Mouse (Mus musculus) heart, embryonic 13.5 days (tissue): Measurements from ENCODE around the gene Llph. TPM values are rescaled to one million over a fixed set of nuclear protein-coding genes. Genes with fewer than 3 reads are reported as not detected.

ENCODE experiments used
- ATAC-seq: fragments of 200-750 bp; cut with Nextera tagmentation; 2 replicates; pipeline ENCODE4 v1.8.0; 2017; ENCODE audit warnings: moderate TSS enrichment; ENCODE audit not compliant: insufficient number of reproducible peaks, low FRiP score, low TSS enrichment; ENCODE audit errors: extremely low read depth
- H3K27ac ChIP-seq: fragments of 300-500 bp; sonication (generic); replicated peaks from 2 replicates; pipeline ENCODE4 v1.5.1; 2015; ENCODE audit warnings: moderate library complexity, mild to moderate bottlenecking, inconsistent platforms
- H3K27me3 ChIP-seq: fragments of 300-500 bp; sonication (generic); replicated peaks from 2 replicates; pipeline ENCODE4 v1.6.1; 2015; ENCODE audit warnings: mild to moderate bottlenecking, inconsistent platforms
- H3K36me3 ChIP-seq: fragments of 300-500 bp; sonication (generic); 2 replicates; pipeline ENCODE4 v1.6.1; 2015; ENCODE audit warnings: mild to moderate bottlenecking, inconsistent platforms
- H3K4me1 ChIP-seq: fragments of 300-500 bp; sonication (generic); 2 replicates; pipeline ENCODE4 v1.6.1; 2015; ENCODE audit warnings: inconsistent platforms
- H3K4me2 ChIP-seq: fragments of 300-500 bp; sonication (generic); 2 replicates; pipeline ENCODE4 v1.6.1; 2015; ENCODE audit warnings: inconsistent platforms, mild to moderate bottlenecking, moderate library complexity
- H3K4me3 ChIP-seq: fragments of 300-500 bp; sonication (generic); 2 replicates; pipeline ENCODE4 v1.5.1; 2015; ENCODE audit warnings: moderate library complexity, mild to moderate bottlenecking, inconsistent platforms
- H3K9ac ChIP-seq: fragments of 300-500 bp; sonication (generic); 2 replicates; pipeline ENCODE4 v1.6.1; 2015; ENCODE audit warnings: inconsistent platforms, mild to moderate bottlenecking, moderate library complexity
- H3K9me3 ChIP-seq: fragments of 300-500 bp; sonication (generic); 2 replicates; pipeline ENCODE4 v1.6.1; 2016; ENCODE audit warnings: inconsistent platforms
- WGBS: fragments of 180-500 bp; shearing (Covaris S2); methylation state at CpG from one replicate; pipeline ENCODE4 v1.1.7; 2015; ENCODE audit warnings: mixed read lengths; 5-methylcytosine and 5-hydroxymethylcytosine counted together
- polyA plus RNA-seq: library from polyadenylated mRNA; unstranded; fragments of >200 nt; fragmentation: Nextera tagmentation; extraction: Ambion mirVana; gene quantifications from 2 replicates; pipeline ENCODE4 v1.2.1, GENCODE M21; 2015

Llph gene
- polyA plus RNA-seq, 1 experiment from 2014 or later: 25.9 TPM

GRCm38 (mm10) chr10:120279482-120280128, 52.7 kb downstream of the Llph start:
- peak; percentile 63; the same call in 1 of the 2 replicates for ATAC-seq
- peaks cover 49% of the 10 kb centered on the region for H3K27me3 ChIP-seq
- H3K4me1 ChIP-seq: peaks cover 17% of the 10 kb centered on the region
- no peak overlapping the region for H3K27ac ChIP-seq
- H3K9me3 ChIP-seq: no peaks in the 10 kb centered on the region
- H3K9ac ChIP-seq: no peak overlapping the region
- H3K36me3 ChIP-seq: no peaks in the 10 kb centered on the region
- H3K4me2 ChIP-seq: peak overlapping the region; percentile 37
- WGBS: 19% methylated on average over 12 of the region's 12 CpGs
- H3K4me3 ChIP-seq: no peak overlapping the region

GRCm38 (mm10) chr10:120280375-120280774, 53.5 kb downstream of the Llph start:
- Histone ChIP-seq H3K4me2 (no peak overlapping the region), H3K4me3 (no peak overlapping the region), H3K36me3 (no peaks in the 10 kb centered on the region), H3K4me1 (peaks cover 17% of the 10 kb centered on the region), H3K27ac (no peak overlapping the region), H3K9ac (no peak overlapping the region), H3K9me3 (no peaks in the 10 kb centered on the region), H3K27me3 (peaks cover 46% of the 10 kb centered on the region)
- no peak for ATAC-seq
- 28% methylated on average over 4 of the region's 4 CpGs for WGBS

GRCm38 (mm10) chr10:120281700-120282099, 54.8 kb downstream of the Llph start:
- no peak overlapping the region for H3K27ac ChIP-seq
- no peak for ATAC-seq
- H3K4me1 ChIP-seq: peaks cover 17% of the 10 kb centered on the region
- 80% methylated on average over 5 of the region's 5 CpGs for WGBS
- H3K4me3 ChIP-seq: no peak overlapping the region
- no peak overlapping the region for H3K4me2 ChIP-seq
- H3K9ac ChIP-seq: no peak overlapping the region
- H3K9me3 ChIP-seq: no peaks in the 10 kb centered on the region
- no peaks in the 10 kb centered on the region for H3K36me3 ChIP-seq
- H3K27me3 ChIP-seq: peaks cover 44% of the 10 kb centered on the region

Other genes with a start within 250 kb of the Llph start
- gene Helb, start 114.1 kb upstream of the Llph start, polyA plus RNA-seq: 5.7 and 6.0 TPM in 2 replicates
- gene Tmbim4, start 25.5 kb upstream of the Llph start, polyA plus RNA-seq: 103 and 119 TPM in 2 replicates
- gene Irak3, start 24.9 kb upstream of the Llph start, polyA plus RNA-seq: 0.25 and 0.56 TPM in 2 replicates
- gene Hmga2, start 249.4 kb downstream of the Llph start, polyA plus RNA-seq: 11.3 and 12.4 TPM in 2 replicates